Mouse (Mus musculus) midbrain, postnatal 0 days (tissue): ENCODE data around the gene Rdh16f1. TPM values are rescaled to one million over a fixed set of nuclear protein-coding genes. Genes with fewer than 3 reads are reported as not detected.

Source experiments
- ATAC-seq: fragments of 200-750 bp; cut with Nextera tagmentation; 2 replicates; pipeline ENCODE4 v1.8.0; 2017; ENCODE audit warnings: moderate number of reproducible peaks, mild to moderate bottlenecking, moderate TSS enrichment, moderate library complexity; ENCODE audit not compliant: low FRiP score
- DNase-seq: peaks from one replicate; pipeline ENCODE4 v3.0.0-alpha.2; 2015; ENCODE audit warnings: low spot score
- H3K27ac ChIP-seq: fragments of 300-500 bp; sonication (generic); 2 replicates; pipeline ENCODE4 v1.5.1; 2014; ENCODE audit warnings: low read depth, mild to moderate bottlenecking, low read length, mixed read lengths
- H3K27me3 ChIP-seq: fragments of 300-500 bp; sonication (generic); 2 replicates; pipeline ENCODE4 v1.6.1; 2014; ENCODE audit warnings: low read length, control low read depth, mixed read lengths; ENCODE audit not compliant: insufficient read depth
- H3K36me3 ChIP-seq: fragments of 300-500 bp; sonication (generic); 2 replicates; pipeline ENCODE4 v1.6.1; 2014; ENCODE audit warnings: low read length, control low read depth, mixed read lengths; ENCODE audit not compliant: insufficient read depth
- H3K4me1 ChIP-seq: fragments of 300-500 bp; sonication (generic); 2 replicates; pipeline ENCODE4 v1.6.1; 2014; ENCODE audit warnings: mild to moderate bottlenecking, control low read depth, antibody characterized with exemption, low read length, mixed read lengths; ENCODE audit not compliant: insufficient read depth
- H3K4me2 ChIP-seq: fragments of 300-500 bp; sonication (generic); 2 replicates; pipeline ENCODE4 v1.6.1; 2014; ENCODE audit warnings: low read depth, mild to moderate bottlenecking, low read length, mixed read lengths; ENCODE audit not compliant: poor library complexity, severe bottlenecking
- H3K4me3 ChIP-seq: fragments of 300-500 bp; sonication (generic); 2 replicates; pipeline ENCODE4 v1.5.1; 2014; ENCODE audit warnings: low read depth, mild to moderate bottlenecking, low read length, moderate library complexity
- H3K9ac ChIP-seq: fragments of 300-500 bp; sonication (generic); replicated peaks from 2 replicates; pipeline ENCODE4 v1.6.1; 2014; ENCODE audit warnings: mild to moderate bottlenecking, low read length, moderate library complexity, mixed read lengths; ENCODE audit not compliant: poor library complexity, severe bottlenecking
- H3K9me3 ChIP-seq: fragments of 300-500 bp; sonication (generic); 2 replicates; pipeline ENCODE4 v1.6.1; 2016; ENCODE audit warnings: low read length, control low read depth
- CTCF ChIP-seq: IDR thresholded peaks from 2 replicates; pipeline ENCODE4 v1.5.1; 2016; ENCODE audit warnings: antibody characterized with exemption, mild to moderate bottlenecking
- WGBS: fragments of 180-500 bp; shearing (Covaris S2); extraction: QIAGEN DNeasy Blood & Tissue Kit; methylation state at CpG from one replicate; pipeline ENCODE4 v1.1.7; 2014; 5-methylcytosine and 5-hydroxymethylcytosine counted together
- polyA plus RNA-seq: library from polyadenylated mRNA; unstranded; fragments of >200 nt; fragmentation: Nextera tagmentation; extraction: Ambion mirVana; gene quantifications from 2 replicates; pipeline ENCODE4 v1.2.1, GENCODE M21; 2015
- total RNA-seq: library from RNA; depleted of rRNA; stranded (reverse); fragments of >200 nt; gene quantifications from 2 replicates; pipeline ENCODE4 v1.2.3, GENCODE M21; 2014

Rdh16f1 gene
- total and polyA plus RNA-seq, 2 experiments from 2014 or later, result 0.27 TPM; not detected in 1

- Histone ChIP-seq H3K4me1 (no peaks in the 10 kb centered on the region; the same call in 1 of the 2 replicates), H3K4me2 (no peak overlapping the region), H3K36me3 (peaks cover 55% of the 10 kb centered on the region), H3K27me3 (no peaks in the 10 kb centered on the region), H3K9me3 (no peaks in the 10 kb centered on the region), H3K9ac (no peak overlapping the region), H3K27ac (no peak overlapping the region), H3K4me3 (no peak overlapping the region)
- ATAC-seq (no peak), DNase-seq (peak; percentile 56)
- WGBS, result 61% methylated on average over 5 of the region's 5 CpGs
- peak; percentile 68 for TF ChIP-seq CTCF
Observed at GRCm38 (mm10) chr10:127744661-127745060, 14.9 kb upstream of the Rdh16f1 start.

DNA sequence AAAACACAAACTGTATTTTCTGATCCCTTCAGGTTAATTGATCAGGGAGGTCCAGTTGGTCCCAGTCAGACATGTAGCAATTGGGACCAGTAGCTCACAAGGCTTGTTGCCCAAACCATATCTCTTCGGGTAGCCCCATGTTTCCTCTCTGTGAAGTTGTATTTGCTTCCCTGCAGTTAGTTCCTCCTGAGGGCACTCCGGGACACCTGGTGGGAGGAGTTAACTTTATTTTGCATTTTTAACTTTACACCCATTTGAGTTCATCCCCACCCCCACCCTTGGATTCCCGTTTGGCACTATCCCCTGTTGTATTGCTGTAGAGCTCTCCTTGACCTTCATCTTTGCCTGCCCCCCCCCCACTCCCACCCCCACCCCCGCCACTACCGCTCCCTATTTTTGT is 13.7 kb upstream of the Rdh16f1 start:
- TF ChIP-seq CTCF, result no peak

DNA sequence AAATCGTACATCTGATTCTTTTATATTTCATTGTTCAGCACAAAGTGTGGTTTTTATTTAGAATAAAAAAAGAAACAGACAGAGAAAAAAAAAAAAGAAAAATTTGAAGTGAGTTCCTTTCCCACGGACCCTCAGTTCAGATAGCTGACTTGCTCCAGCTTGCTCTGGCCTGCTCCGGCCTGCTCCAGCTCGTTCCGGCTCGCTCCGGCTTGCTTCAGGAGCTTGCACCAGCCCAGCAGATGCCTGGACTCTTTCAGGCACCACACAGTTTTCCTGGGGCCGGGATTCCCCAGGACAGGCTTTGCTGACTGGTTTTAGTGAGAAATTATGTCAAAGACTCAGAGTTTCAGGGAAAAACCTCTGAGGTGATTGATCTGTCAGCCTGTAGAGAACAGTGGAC is 12.3 kb upstream of the Rdh16f1 start:
- Histone ChIP-seq H3K9ac (no peak overlapping the region), H3K9me3 (no peaks in the 10 kb centered on the region), H3K36me3 (peaks cover 45% of the 10 kb centered on the region), H3K4me2 (no peak overlapping the region), H3K4me3 (no peak overlapping the region), H3K4me1 (no peaks in the 10 kb centered on the region), H3K27ac (no peak overlapping the region), H3K27me3 (no peaks in the 10 kb centered on the region)
- WGBS, result 94% methylated on average over 8 of the region's 8 CpGs
- TF ChIP-seq CTCF, result no peak
- ATAC-seq, result no peak
- no peak for DNase-seq

More for the DNA sequence above, 13.7 kb upstream of the Rdh16f1 start:
- Histone ChIP-seq H3K27me3 (no peaks in the 10 kb centered on the region), H3K9ac (no peak overlapping the region), H3K4me1 (no peaks in the 10 kb centered on the region), H3K4me3 (no peak overlapping the region), H3K4me2 (no peak overlapping the region), H3K9me3 (no peaks in the 10 kb centered on the region), H3K36me3 (peaks cover 55% of the 10 kb centered on the region), H3K27ac (no peak overlapping the region)
- WGBS, result 84% methylated on average over 4 of the region's 5 CpGs
- no peak for ATAC-seq
- no peak for DNase-seq

- TF ChIP-seq CTCF, result no peak
- ATAC-seq (no peak), DNase-seq (no peak)
- 12% methylated on average over 7 of the region's 8 CpGs for WGBS
- Histone ChIP-seq H3K27me3 (no peaks in the 10 kb centered on the region), H3K36me3 (peaks cover 27% of the 10 kb centered on the region), H3K9me3 (no peaks in the 10 kb centered on the region), H3K4me3 (no peak overlapping the region), H3K9ac (0 out of 2 replicates have a peak overlapping the region, but pooled peaks have one; percentile 19), H3K4me2 (peak overlapping the region; percentile 36; the same call in 1 of the 2 replicates), H3K4me1 (no peaks in the 10 kb centered on the region), H3K27ac (no peak overlapping the region)
Observed at GRCm38 (mm10) chr10:127748847-127749612, 10.6 kb upstream of the Rdh16f1 start.

DNA sequence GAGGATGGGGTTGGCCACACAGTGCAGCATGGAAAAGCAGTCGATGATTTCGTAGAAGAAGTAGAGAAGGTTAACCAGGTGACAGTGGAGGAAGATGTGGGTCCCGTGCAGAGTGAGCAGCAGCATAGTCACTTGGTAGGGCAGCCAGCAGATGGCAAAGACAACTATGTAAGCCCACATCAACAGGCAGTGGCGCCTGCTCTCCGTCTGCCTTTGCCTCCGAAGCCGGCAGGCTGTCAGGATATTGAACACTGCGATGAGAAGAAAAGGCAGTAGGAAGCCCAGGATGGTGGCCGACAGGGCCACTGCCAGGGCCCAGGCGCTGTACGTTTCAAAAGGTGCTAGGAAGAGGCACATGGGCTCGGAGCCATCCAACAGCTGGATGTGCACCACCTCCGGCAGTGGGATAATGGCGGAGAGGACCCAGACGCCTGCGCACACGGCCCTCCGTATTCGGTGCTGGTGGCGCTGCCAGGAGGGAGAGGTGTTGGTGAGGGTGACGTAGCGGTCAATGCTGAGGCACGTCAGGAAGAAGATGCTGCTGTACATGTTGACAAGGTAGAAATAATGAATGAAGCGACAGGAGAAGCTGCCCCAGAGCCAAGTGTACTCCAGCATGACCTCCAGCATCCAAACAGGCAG is 9.3 kb upstream of the Rdh16f1 start:
- Histone ChIP-seq H3K4me1 (no peaks in the 10 kb centered on the region), H3K9ac (peak overlapping the region; percentile 8; the same call in 1 of the 2 replicates), H3K27ac (no peak overlapping the region), H3K27me3 (no peaks in the 10 kb centered on the region), H3K36me3 (peaks cover 18% of the 10 kb centered on the region), H3K4me2 (peak overlapping the region; percentile 36), H3K9me3 (no peaks in the 10 kb centered on the region), H3K4me3 (peak overlapping the region; percentile 12; the same call in 1 of the 2 replicates)
- DNase-seq (no peak), ATAC-seq (no peak)
- 53% methylated on average over 24 of the region's 24 CpGs for WGBS
- TF ChIP-seq CTCF, result no peak

DNA sequence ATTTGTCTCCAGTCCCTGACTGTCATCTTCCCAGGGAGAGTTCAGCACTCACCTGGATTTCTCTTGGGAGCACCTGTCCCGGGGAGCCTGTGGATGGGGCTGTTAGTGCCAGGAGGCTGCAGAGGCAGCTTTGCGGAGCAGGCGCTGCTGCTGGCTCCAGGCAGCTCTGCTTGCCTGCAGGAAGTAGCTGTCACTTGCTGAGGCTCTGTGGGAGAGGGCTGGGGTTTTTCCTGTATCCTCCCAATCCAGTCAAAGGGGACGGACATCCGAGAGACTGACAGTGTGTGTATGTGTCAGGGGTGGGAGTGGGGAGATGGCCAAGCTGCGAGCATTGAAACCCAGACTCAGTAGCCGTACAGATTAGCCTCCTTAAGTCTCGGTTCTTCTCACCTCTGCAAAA is 8.0 kb upstream of the Rdh16f1 start, which contains the start of gene Gpr182:
Gene Gpr182 (minus strand): TSS at position 185 of the 400 bp plus-strand sequence.
- no peaks in the 10 kb centered on the region for H3K27me3 ChIP-seq
- no peaks in the 10 kb centered on the region for H3K9me3 ChIP-seq
- no peak for DNase-seq
- ATAC-seq, result no peak
- no peak within 1 kb of the TSS for H3K9ac ChIP-seq
- no peaks in the 10 kb centered on the region for H3K4me1 ChIP-seq
- no peak within 1 kb of the TSS for H3K4me3 ChIP-seq
- no peak within 1 kb of the TSS for H3K27ac ChIP-seq
- peaks cover 9% of the 10 kb centered on the region for H3K36me3 ChIP-seq
- no peak for TF ChIP-seq CTCF
- H3K4me2 ChIP-seq, result no peak within 1 kb of the TSS
- WGBS, result 56% methylated on average over 8 of the region's 8 CpGs
